Mouse (Mus musculus) cerebellum, adult 18-20 months (tissue): ENCODE data around the gene Ubqlnl.

Experiments used
- DNase-seq, 2 experiments: peaks; one replicate each; pipeline ENCODE4 v3.0.0; 2021

Gene Ubqlnl

GRCm38 (mm10) chr7:104150456-104150855 lies at the start of gene Ubqlnl:
TSS of gene Ubqlnl (minus strand) at chr7:104150556.
- no peak for DNase-seq

- DNase-seq = peak; percentile 10 to 24
Measured at GRCm38 (mm10) chr7:104199822-104200221, 49.5 kb upstream of the Ubqlnl start.

GRCm38 (mm10) chr7:104195885-104196284 lies 45.5 kb upstream of the Ubqlnl start, which contains the start of gene Olfr649:
TSS of gene Olfr649 (minus strand) at chr7:104195985.
- no peak for DNase-seq

- DNase-seq = no peak
Measured at GRCm38 (mm10) chr7:104191275-104191674, 40.9 kb upstream of the Ubqlnl start.

GRCm38 (mm10) chr7:104183292-104183691 lies 32.9 kb upstream of the Ubqlnl start, which contains the start of gene Olfr648:
TSS of gene Olfr648 (minus strand) at chr7:104183392.
- DNase-seq = no peak

- no peak for DNase-seq
Measured at GRCm38 (mm10) chr7:104179074-104179473, 28.7 kb upstream of the Ubqlnl start.

- no peak for DNase-seq
Measured at GRCm38 (mm10) chr7:104178422-104179054, 28.2 kb upstream of the Ubqlnl start.

- DNase-seq = no peak
Measured at GRCm38 (mm10) chr7:104175085-104175484, 24.7 kb upstream of the Ubqlnl start.

- no peak for DNase-seq
Measured at GRCm38 (mm10) chr7:104169634-104170204, 19.4 kb upstream of the Ubqlnl start.

GRCm38 (mm10) chr7:104167105-104167504 lies 16.7 kb upstream of the Ubqlnl start:
- no peak for DNase-seq

GRCm38 (mm10) chr7:104143179-104143578 lies 7.2 kb downstream of the Ubqlnl start, which contains the start of gene Ubqln3:
TSS of gene Ubqln3 (minus strand) at chr7:104143279.
- DNase-seq = no peak

- no peak for DNase-seq
Measured at GRCm38 (mm10) chr7:104137305-104137704, 13.1 kb downstream of the Ubqlnl start, which contains the start of gene Olfr643. TSS of gene Olfr643 (minus strand) at chr7:104137405.

- DNase-seq = no peak
Measured at GRCm38 (mm10) chr7:104129726-104130125, 20.6 kb downstream of the Ubqlnl start, which contains the start of gene Ubqln5. TSS of gene Ubqln5 (minus strand) at chr7:104129826.

- no peak for DNase-seq
Measured at GRCm38 (mm10) chr7:104104757-104104972, 45.7 kb downstream of the Ubqlnl start, which contains the start of gene Olfr646. TSS of gene Olfr646 (plus strand) at chr7:104104873.

- DNase-seq = no peak
Measured at GRCm38 (mm10) chr7:104103913-104104756, 46.2 kb downstream of the Ubqlnl start.
